Mouse (Mus musculus) cerebellum, adult 11-12 months (tissue): Measurements from ENCODE around the gene Pter.

ENCODE experiments used
- DNase-seq: peaks from one replicate; pipeline ENCODE4 v3.0.0; 2022

Gene Pter

GRCm38 (mm10) chr2:12923804-12924591 lies at the start of gene Pter:
Gene Pter, plus strand, starts transcription at chr2:12924041.
- peak; percentile 2 for DNase-seq

GRCm38 (mm10) chr2:12874232-12874631 lies 49.6 kb upstream of the Pter start:
- no peak for DNase-seq

GRCm38 (mm10) chr2:12879492-12879891 lies 44.3 kb upstream of the Pter start:
- no peak for DNase-seq

- no peak for DNase-seq
These were observed 42.8 kb upstream of the Pter start for GRCm38 (mm10) chr2:12881009-12881408.

GRCm38 (mm10) chr2:12883276-12883914 lies 40.4 kb upstream of the Pter start:
- DNase-seq, result peak; percentile 82

- DNase-seq, result no peak
These were observed 36.8 kb upstream of the Pter start for GRCm38 (mm10) chr2:12887015-12887414.

- DNase-seq, result no peak
These were observed 18.1 kb upstream of the Pter start for GRCm38 (mm10) chr2:12905786-12906185.

GRCm38 (mm10) chr2:12925643-12926042 lies 1.8 kb downstream of the Pter start:
- no peak for DNase-seq

- DNase-seq, result no peak
These were observed 6.5 kb downstream of the Pter start for GRCm38 (mm10) chr2:12930338-12930737.

- no peak for DNase-seq
These were observed 10.1 kb downstream of the Pter start for GRCm38 (mm10) chr2:12933905-12934304.

GRCm38 (mm10) chr2:12935286-12935685 lies 11.4 kb downstream of the Pter start:
- no peak for DNase-seq

GRCm38 (mm10) chr2:12937461-12938217 lies 13.8 kb downstream of the Pter start:
- no peak for DNase-seq

GRCm38 (mm10) chr2:12938641-12939040 lies 14.8 kb downstream of the Pter start:
- no peak for DNase-seq

GRCm38 (mm10) chr2:12956703-12957424 lies 33.0 kb downstream of the Pter start:
- DNase-seq, result no peak

- DNase-seq, result no peak
These were observed 46.3 kb downstream of the Pter start for GRCm38 (mm10) chr2:12970049-12970724.

- DNase-seq, result no peak
These were observed 49.9 kb downstream of the Pter start for GRCm38 (mm10) chr2:12973752-12974151.

GRCm38 (mm10) chr2:12977367-12977766 lies 53.5 kb downstream of the Pter start:
- DNase-seq, result no peak

GRCm38 (mm10) chr2:12978771-12979170 lies 54.9 kb downstream of the Pter start:
- DNase-seq, result no peak

GRCm38 (mm10) chr2:12984901-12985732 lies 61.3 kb downstream of the Pter start:
- no peak for DNase-seq

GRCm38 (mm10) chr2:13000026-13000425 lies 76.2 kb downstream of the Pter start:
- no peak for DNase-seq

- DNase-seq, result no peak
These were observed 84.6 kb downstream of the Pter start for GRCm38 (mm10) chr2:13008433-13008832.
